Mouse (Mus musculus) retina, postnatal 1 day (tissue): Measurements from ENCODE around the gene Ncan.
A peak's percentile ranks its signal among the peaks of the same experiment; 100 is the strongest.

ENCODE experiments used
- DNase-seq: peaks from one replicate; pipeline ENCODE4 v3.0.0-alpha.2; 2012

The Ncan gene

GRCm38 (mm10) chr8:70128435-70128834, 7.8 kb upstream of the Ncan start:
- no peak for DNase-seq

GRCm38 (mm10) chr8:70124992-70125391, 4.3 kb upstream of the Ncan start:
- DNase-seq, result no peak

GRCm38 (mm10) chr8:70122863-70123262, 2.2 kb upstream of the Ncan start:
- DNase-seq, result no peak

- DNase-seq, result peak; percentile 57
Observed at GRCm38 (mm10) chr8:70118726-70119700, 1.7 kb downstream of the Ncan start.

- DNase-seq, result peak; percentile 55
Observed at GRCm38 (mm10) chr8:70117611-70118010, 3.1 kb downstream of the Ncan start.

- no peak for DNase-seq
Observed at GRCm38 (mm10) chr8:70114892-70115291, 5.8 kb downstream of the Ncan start.

- no peak for DNase-seq
Observed at GRCm38 (mm10) chr8:70114488-70114887, 6.2 kb downstream of the Ncan start.

GRCm38 (mm10) chr8:70112401-70113016, 8.2 kb downstream of the Ncan start:
- peak; percentile 55 for DNase-seq

GRCm38 (mm10) chr8:70111192-70111795, 9.4 kb downstream of the Ncan start:
- DNase-seq, result no peak

GRCm38 (mm10) chr8:70110451-70110850, 10.2 kb downstream of the Ncan start:
- DNase-seq, result no peak

- DNase-seq, result no peak
Observed at GRCm38 (mm10) chr8:70104922-70105321, 15.8 kb downstream of the Ncan start.

- DNase-seq, result peak; percentile 61
Observed at GRCm38 (mm10) chr8:70104506-70104905, 16.2 kb downstream of the Ncan start.

GRCm38 (mm10) chr8:70100241-70100640, 20.4 kb downstream of the Ncan start:
- no peak for DNase-seq

GRCm38 (mm10) chr8:70099276-70099675, 21.4 kb downstream of the Ncan start:
- DNase-seq, result no peak

GRCm38 (mm10) chr8:70092786-70093185, 27.9 kb downstream of the Ncan start:
- no peak for DNase-seq

- DNase-seq, result peak; percentile 21
Observed at GRCm38 (mm10) chr8:70089296-70089960, 31.2 kb downstream of the Ncan start.

- peak; percentile 71 for DNase-seq
Observed at GRCm38 (mm10) chr8:70087836-70088650, 32.6 kb downstream of the Ncan start.

- no peak for DNase-seq
Observed at GRCm38 (mm10) chr8:70087237-70087636, 33.4 kb downstream of the Ncan start.

GRCm38 (mm10) chr8:70086151-70086550, 34.5 kb downstream of the Ncan start:
- DNase-seq, result no peak

GRCm38 (mm10) chr8:70084191-70085065, 36.2 kb downstream of the Ncan start:
- DNase-seq, result peak; percentile 67

GRCm38 (mm10) chr8:70083285-70083684, 37.4 kb downstream of the Ncan start, which contains the start of gene Hapln4:
Gene Hapln4 (plus strand): TSS chr8:70083457.
- peak; percentile 78 for DNase-seq
